Mouse (Mus musculus) G1E (cell line): ENCODE measurements at regions not wholly inside any gene's neighbourhood (a gene's known extent, or its start where the extent isn't known, plus 50 kb on each side); places are given as distances from the start of the nearest gene placed in this dataset.

Experiments used
- ATAC-seq: 2 replicates; pipeline ENCODE4 v1.8.0; 2016; ENCODE audit warnings: mild to moderate bottlenecking; ENCODE audit not compliant: insufficient number of reproducible peaks, poor library complexity, low FRiP score, severe bottlenecking; ENCODE audit errors: extremely low read depth
- DNase-seq: peaks from one replicate; pipeline ENCODE4 v3.0.0; 2012; ENCODE audit warnings: low spot score
- H3K27me3 ChIP-seq: 2 replicates; pipeline ENCODE4 v1.6.1; 2012; ENCODE audit warnings: mild to moderate bottlenecking, low read length, inconsistent platforms; ENCODE audit not compliant: insufficient read depth
- H3K36me3 ChIP-seq: replicated peaks from 2 replicates; pipeline ENCODE3; 2012; ENCODE audit warnings: mild to moderate bottlenecking, inconsistent platforms
- H3K4me1 ChIP-seq: 2 replicates; pipeline ENCODE4 v1.6.1; 2012; ENCODE audit warnings: low read depth, low read length, inconsistent platforms, mixed read lengths; ENCODE audit not compliant: insufficient read depth
- H3K4me3 ChIP-seq: 2 replicates; pipeline ENCODE4 v1.5.1; 2012; ENCODE audit warnings: low read depth, mild to moderate bottlenecking, inconsistent platforms, low read length, moderate library complexity, mixed read lengths
- H3K9me3 ChIP-seq: replicated peaks from 2 replicates; pipeline ENCODE4 v1.6.1; 2012; ENCODE audit warnings: inconsistent platforms
- CTCF ChIP-seq: IDR thresholded peaks from 2 replicates; pipeline ENCODE4 v1.5.1; 2012; ENCODE audit warnings: low read depth, low read length, inconsistent platforms, mixed read lengths
- GATA1 ChIP-seq: IDR thresholded peaks from 2 replicates; pipeline ENCODE4 v1.6.1; 2012; ENCODE audit warnings: borderline replicate concordance, low read length, inconsistent platforms, mixed read lengths
- GATA2 ChIP-seq: IDR thresholded peaks from 2 replicates; pipeline ENCODE4 v1.6.1; 2012; ENCODE audit warnings: low read depth, low read length, inconsistent platforms, borderline replicate concordance
- POLR2AphosphoS5 ChIP-seq: IDR thresholded peaks from 2 replicates; pipeline ENCODE4 v1.6.1; 2012; ENCODE audit warnings: low read depth, low read length, inconsistent platforms; ENCODE audit not compliant: insufficient replicate concordance
- TAL1 ChIP-seq: conservative IDR thresholded peaks from 2 replicates; pipeline ENCODE4 v1.6.1; 2012; ENCODE audit warnings: low read depth, low read length, inconsistent platforms, mixed read lengths

GRCm38 (mm10) chr4:6514823-6515222 lies 1721.7 kb upstream of the Impad1 start:
- no peak overlapping the region for H3K4me3 ChIP-seq

GRCm38 (mm10) chr4:6513635-6514034 lies 1720.5 kb upstream of the Impad1 start:
- H3K4me1 ChIP-seq, result peaks cover 7% of the 10 kb centered on the region

More at GRCm38 (mm10) chr4:6514823-6515222, 1721.7 kb upstream of the Impad1 start:
- Histone ChIP-seq H3K4me1 (peaks cover 7% of the 10 kb centered on the region), H3K27me3 (no peaks in the 10 kb centered on the region), H3K9me3 (no peaks in the 10 kb centered on the region), H3K36me3 (no peaks in the 10 kb centered on the region)
- TF ChIP-seq POLR2AphosphoS5 (no peak), CTCF (peak; percentile 59)
- peak; percentile 34 for DNase-seq
- ATAC-seq, result peak; percentile 58; the same call in 1 of the 2 replicates

GRCm38 (mm10) chr4:6512749-6513364 lies 1719.7 kb upstream of the Impad1 start:
- Histone ChIP-seq H3K4me1 (peaks cover 6% of the 10 kb centered on the region), H3K27me3 (peaks cover 7% of the 10 kb centered on the region), H3K4me3 (no peak overlapping the region), H3K9me3 (no peaks in the 10 kb centered on the region), H3K36me3 (no peaks in the 10 kb centered on the region)
- DNase-seq, result peak; percentile 40
- ATAC-seq, result peak; percentile 64
- TF ChIP-seq GATA1, result no peak
- TF ChIP-seq CTCF, result peak; percentile 78

More at GRCm38 (mm10) chr4:6513635-6514034, 1720.5 kb upstream of the Impad1 start:
- TF ChIP-seq POLR2AphosphoS5 (no peak), TAL1 (no peak), CTCF (no peak), GATA2 (no peak), GATA1 (no peak)
- H3K36me3 ChIP-seq, result no peaks in the 10 kb centered on the region
- ATAC-seq (no peak), DNase-seq (no peak)
- H3K27me3 ChIP-seq, result peaks cover 4% of the 10 kb centered on the region; the same call in 1 of the 2 replicates
- H3K4me3 ChIP-seq, result no peak overlapping the region
- no peaks in the 10 kb centered on the region for H3K9me3 ChIP-seq

- no peak for ATAC-seq
- no peak for DNase-seq
Measured at GRCm38 (mm10) chr4:6508091-6508490, 1714.9 kb upstream of the Impad1 start.

More at GRCm38 (mm10) chr4:6508091-6508490, 1714.9 kb upstream of the Impad1 start:
- no peak overlapping the region for H3K4me3 ChIP-seq
- H3K9me3 ChIP-seq, result no peaks in the 10 kb centered on the region
- peaks cover 8% of the 10 kb centered on the region for H3K27me3 ChIP-seq
- no peak for TF ChIP-seq GATA2
- no peak for TF ChIP-seq CTCF
- no peak for TF ChIP-seq TAL1
- no peak for TF ChIP-seq GATA1
- TF ChIP-seq POLR2AphosphoS5, result no peak
- H3K36me3 ChIP-seq, result no peaks in the 10 kb centered on the region
- no peaks in the 10 kb centered on the region for H3K4me1 ChIP-seq
